Mouse (Mus musculus) large intestine, adult 2 months (tissue): ENCODE results near the gene Sdc4. TPM values are rescaled to one million over a fixed set of nuclear protein-coding genes. Genes with fewer than 3 reads are reported as not detected.

ENCODE experiments used
- DNase-seq: peaks from one replicate; pipeline ENCODE4 v3.0.0-alpha.2; 2012; ENCODE audit warnings: low read depth, low spot score
- WGBS: fragments of 180-500 bp; shearing (Covaris S2); methylation state at CpG from one replicate; pipeline ENCODE4 v1.1.7; 2018; 5-methylcytosine and 5-hydroxymethylcytosine counted together
- polyA plus RNA-seq: library from polyadenylated mRNA; depleted of rRNA; stranded (reverse); fragments of >200 nt; gene quantifications from 2 replicates; pipeline ENCODE4 v1.2.3, GENCODE M21; 2012

The Sdc4 gene
- polyA plus RNA-seq, 1 experiment: 77.3 TPM

GRCm38 (mm10) chr2:164407708-164408107 is 36.0 kb downstream of the Sdc4 start:
- no peak for DNase-seq
- WGBS: 2% methylated on average over 22 of the region's 22 CpGs

- DNase-seq: no peak
- WGBS: 70% methylated on average over 5 of the region's 5 CpGs
Observed at GRCm38 (mm10) chr2:164405519-164405918, 38.2 kb downstream of the Sdc4 start.

- no peak for DNase-seq
- WGBS: 59% methylated on average over 9 of the region's 9 CpGs
Observed at GRCm38 (mm10) chr2:164405060-164405459, 38.6 kb downstream of the Sdc4 start, which contains the start of gene Matn4. TSS of gene Matn4 (minus strand) at chr2:164405160.

GRCm38 (mm10) chr2:164404082-164404990 is 39.4 kb downstream of the Sdc4 start:
- 7% methylated on average over 47 of the region's 49 CpGs for WGBS
- DNase-seq: no peak

GRCm38 (mm10) chr2:164403396-164404081 is 40.1 kb downstream of the Sdc4 start:
- 55% methylated on average over 14 of the region's 14 CpGs for WGBS
- no peak for DNase-seq

GRCm38 (mm10) chr2:164402906-164403305 is 40.8 kb downstream of the Sdc4 start, which contains the start of gene Rbpjl:
TSS of gene Rbpjl (plus strand) at chr2:164403141.
- DNase-seq: no peak

GRCm38 (mm10) chr2:164396911-164397310 is 46.8 kb downstream of the Sdc4 start:
- 70% methylated on average over 12 of the region's 12 CpGs for WGBS
- no peak for DNase-seq

More at GRCm38 (mm10) chr2:164402906-164403305, 40.8 kb downstream of the Sdc4 start, which contains the start of gene Rbpjl:
- WGBS: 6% methylated on average over 17 of the region's 17 CpGs

GRCm38 (mm10) chr2:164396076-164396475 is 47.6 kb downstream of the Sdc4 start:
- no peak for DNase-seq
- 90% methylated on average over 7 of the region's 7 CpGs for WGBS

GRCm38 (mm10) chr2:164393126-164393525 is 50.6 kb downstream of the Sdc4 start:
- DNase-seq: no peak
- WGBS: 81% methylated on average over 29 of the region's 29 CpGs

- 2% methylated on average over 30 of the region's 30 CpGs for WGBS
- DNase-seq: no peak
Observed at GRCm38 (mm10) chr2:164389499-164389898, 54.2 kb downstream of the Sdc4 start.

- DNase-seq: no peak
- 7% methylated on average over 17 of the region's 17 CpGs for WGBS
Observed at GRCm38 (mm10) chr2:164389020-164389419, 54.7 kb downstream of the Sdc4 start, which contains the start of gene Slpi. TSS of gene Slpi (minus strand) at chr2:164389095.

GRCm38 (mm10) chr2:164386953-164387352 is 56.7 kb downstream of the Sdc4 start:
- WGBS: 18% methylated on average over 8 of the region's 8 CpGs
- DNase-seq: no peak

GRCm38 (mm10) chr2:164385927-164386763 is 57.5 kb downstream of the Sdc4 start:
- 10% methylated on average over 18 of the region's 18 CpGs for WGBS
- DNase-seq: no peak

GRCm38 (mm10) chr2:164383656-164384399 is 59.9 kb downstream of the Sdc4 start:
- WGBS: 39% methylated on average over 11 of the region's 11 CpGs

GRCm38 (mm10) chr2:164382971-164383370 is 60.7 kb downstream of the Sdc4 start:
- DNase-seq: no peak
- 56% methylated on average over 3 of the region's 3 CpGs for WGBS

More at GRCm38 (mm10) chr2:164383656-164384399, 59.9 kb downstream of the Sdc4 start:
- DNase-seq: no peak

- WGBS: 79% methylated on average over 8 of the region's 8 CpGs
- DNase-seq: no peak
Observed at GRCm38 (mm10) chr2:164381726-164382125, 62.0 kb downstream of the Sdc4 start.

GRCm38 (mm10) chr2:164377478-164378426 is 65.9 kb downstream of the Sdc4 start:
- DNase-seq: no peak
- 73% methylated on average over 15 of the region's 15 CpGs for WGBS
